ENCODE assay signal across 8 mouse cellular contexts in genomic region chr10:84392027-84392722, GRCm38 (mm10). TPM values are rescaled to one million over a fixed set of nuclear protein-coding genes. Genes with fewer than 3 reads are reported as not detected.
A peak's percentile ranks its signal among the peaks of the same experiment; 100 is the strongest.
DNase-seq lines count a peak whose midpoint lies in the region; ATAC-seq lines count a peak whose summit lies in the region.

No protein-coding gene starts in this region.

- H3K4me3 ChIP-seq in hindbrain, embryonic 13.5 days, result 0 out of 2 replicates have a peak overlapping the region, but pooled peaks have one; percentile 0
- no peak overlapping the region for H3K4me3 ChIP-seq in midbrain, embryonic 10.5 days

- H3K27ac ChIP-seq in hindbrain, embryonic 13.5 days, result peak overlapping the region; percentile 69
- H3K27ac ChIP-seq in midbrain, embryonic 10.5 days (replicated peaks), result peak overlapping the region; percentile 63

- WGBS in hindbrain, embryonic 13.5 days, result 13% methylated on average over 14 of the region's 14 CpGs
- WGBS in midbrain, embryonic 10.5 days, result 29% methylated on average over 14 of the region's 14 CpGs

- peaks cover 8% of the 10 kb centered on the region; the same call in 1 of the 2 replicates for H3K36me3 ChIP-seq in hindbrain, embryonic 13.5 days
- H3K36me3 ChIP-seq in midbrain, embryonic 10.5 days, result peaks cover 71% of the 10 kb centered on the region

- peak overlapping the region; percentile 19; the same call in 1 of the 2 replicates for H3K4me2 ChIP-seq in hindbrain, embryonic 13.5 days

- peak; percentile 63 for DNase-seq in layer of hippocampus, adult 11-12 months (ENCODE audit: low spot score)
- no peak for DNase-seq in layer of hippocampus, postnatal 14 days (ENCODE audit: low spot score in 2 of 2)
- DNase-seq in midbrain, embryonic 10.5 days (ENCODE audit: low spot score), result peak; percentile 41
- DNase-seq in Muller cell, postnatal 12 days (ENCODE audit: inconsistent ontology term), result no peak
- no peak for DNase-seq in layer of hippocampus, adult 8-10 months (ENCODE audit: low spot score in 2 of 2)

- H3K9me3 ChIP-seq in hindbrain, embryonic 13.5 days, result no peaks in the 10 kb centered on the region
- H3K9me3 ChIP-seq in midbrain, embryonic 10.5 days (replicated peaks), result no peaks in the 10 kb centered on the region

- H3K9ac ChIP-seq in hindbrain, embryonic 13.5 days, result peak overlapping the region; percentile 26; the same call in 1 of the 2 replicates

- peak; percentile 56 for ATAC-seq in common myeloid progenitor, adult 5-6 weeks (replicated peaks; ENCODE audit: low read depth, poor library complexity, severe bottlenecking)
- ATAC-seq in hindbrain, embryonic 13.5 days (ENCODE audit: low FRiP score), result peak; percentile 27; the same call in 1 of the 2 replicates
- no peak for ATAC-seq in erythroblast, adult 5-6 weeks (replicated peaks; ENCODE audit: low FRiP score, poor library complexity, severe bottlenecking)

- H3K4me1 ChIP-seq in hindbrain, embryonic 13.5 days (replicated peaks), result peaks cover 76% of the 10 kb centered on the region
- peaks cover 82% of the 10 kb centered on the region for H3K4me1 ChIP-seq in midbrain, embryonic 10.5 days

- no peaks in the 10 kb centered on the region for H3K27me3 ChIP-seq in hindbrain, embryonic 13.5 days
- H3K27me3 ChIP-seq in midbrain, embryonic 10.5 days (ENCODE audit: low read depth, poor library complexity, severe bottlenecking), result no peaks in the 10 kb centered on the region

RNA-seq across cellular contexts. Expression of gene Nuak1, which starts 48.2 kb away (rescaled TPM):
- 10 to 100 TPM; 47.6 to 50.2 TPM for total RNA-seq in layer of hippocampus, postnatal 14 days (2021)
- 0.14 and 1.0 TPM in 2 replicates for total RNA-seq in common myeloid progenitor, adult 5-6 weeks (2017)
- 4.6 and 4.8 TPM in 2 replicates for polyA plus RNA-seq in hindbrain, embryonic 13.5 days (2015; fragmentation: Nextera tagmentation; extraction: Ambion mirVana)
- 3.0 and 4.0 TPM in 2 replicates for polyA plus RNA-seq in midbrain, embryonic 10.5 days (2016; fragmentation: Nextera tagmentation; extraction: Ambion mirVana)
- not detected in 2 replicates for total RNA-seq in erythroblast, adult 5-6 weeks (2015; ENCODE audit: low replicate concordance)
- 0.85 TPM in 1 of 2 replicates, not detected in the other for total RNA-seq in erythroblast, adult 5-6 weeks (2017; ENCODE audit: low replicate concordance)
- total RNA-seq in layer of hippocampus, adult 8-10 months (2022), result 10 to 100 TPM; 52.6 to 70.1 (median 59.9) TPM

Comparison
In these comparisons a context has a peak if more than half of its experiments do, and no peak if none do; other contexts are left out.
1. DNase-seq: peak in layer of hippocampus, adult 11-12 months (single experiment) and midbrain, embryonic 10.5 days (single experiment); none in layer of hippocampus, postnatal 14 days (0 of 2), Muller cell, postnatal 12 days (single experiment) and layer of hippocampus, adult 8-10 months (0 of 2).
2. RNA of gene Nuak1, which starts 48.2 kb away (total RNA-seq): 52.6 to 70.1 TPM in layer of hippocampus, adult 8-10 months and 47.6 to 50.2 TPM in layer of hippocampus, postnatal 14 days; 0.85 TPM in erythroblast, adult 5-6 weeks and 0.14 to 1.0 TPM in common myeloid progenitor, adult 5-6 weeks; every median in the first group is over 10 times any median in the second.